Mouse (Mus musculus): ENCODE data around the gene Mrpl58. TPM values are rescaled to one million over a fixed set of nuclear protein-coding genes. Genes with fewer than 3 reads are reported as not detected.
"Not testable (repeated sequence)": the region's sequence is repeated elsewhere in the genome, so short reads cannot be mapped to it uniquely, and the experiment has no call there.

The Mrpl58 gene
- polyA plus RNA-seq, 1 experiment from 2014 or later: 194 TPM

DNA sequence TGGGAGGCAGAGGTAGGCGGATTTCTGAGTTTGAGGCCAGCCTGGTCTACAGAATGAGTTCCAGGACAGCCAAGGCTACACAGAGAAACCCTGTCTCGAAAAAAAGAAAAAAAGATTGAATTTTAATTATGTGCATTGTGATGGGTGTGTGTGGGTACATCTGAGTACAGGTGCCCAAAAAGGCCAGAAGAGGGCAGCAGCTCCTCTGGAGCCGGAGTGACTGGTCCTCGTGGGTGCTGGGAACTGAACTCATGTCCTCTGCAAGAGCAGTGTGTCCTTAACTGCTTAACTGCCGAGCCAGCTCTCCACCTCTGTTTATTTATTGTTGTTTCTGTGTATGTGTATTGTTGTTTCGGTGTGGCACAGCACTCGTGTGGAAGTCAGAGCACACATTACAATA lies 25.7 kb upstream of the Mrpl58 start:
- Histone ChIP-seq H3K27ac (ENCODE audit: low read length) (no peak overlapping the region), H3K9me3 (ENCODE audit: control insufficient read depth, low read length) (0 out of 2 replicates have a peak, but pooled peaks cover 2% of the 10 kb centered on the region), H3K36me3 (ENCODE audit: control insufficient read depth, insufficient read depth, low read length) (no peaks in the 10 kb centered on the region), H3K9ac (ENCODE audit: low read depth, low read length) (no peak overlapping the region), H3K4me2 (ENCODE audit: low read depth, low read length) (no peak overlapping the region), H3K27me3 (replicated peaks; ENCODE audit: control insufficient read depth, insufficient read depth, low read length) (peaks cover 17% of the 10 kb centered on the region; the same call in 1 of the 2 replicates), H3K4me3 (ENCODE audit: low read length) (no peak overlapping the region), H3K4me1 (ENCODE audit: control insufficient read depth, insufficient read depth, low read length) (peaks cover 18% of the 10 kb centered on the region)
- 83% methylated on average over 7 of the region's 7 CpGs for WGBS
- ATAC-seq: no peak

- 16% methylated on average over 9 of the region's 9 CpGs for WGBS
- H3K4me2 ChIP-seq (ENCODE audit: low read depth, low read length): peak overlapping the region; percentile 82
These were observed 22.3 kb upstream of the Mrpl58 start for GRCm38 (mm10) chr11:115381276-115381675.

GRCm38 (mm10) chr11:115381743-115382539 lies 21.6 kb upstream of the Mrpl58 start, which contains the start of gene Cdr2l:
Gene Cdr2l, plus strand, starts transcription at chr11:115381916.
- Histone ChIP-seq H3K4me2 (ENCODE audit: low read depth, low read length) (peak within 1 kb of the TSS; percentile 82), H3K27me3 (replicated peaks; ENCODE audit: control insufficient read depth, insufficient read depth, low read length) (no peaks in the 10 kb centered on the region), H3K4me3 (ENCODE audit: low read length) (peak within 1 kb of the TSS; percentile 78), H3K27ac (ENCODE audit: low read length) (peak within 1 kb of the TSS; percentile 83), H3K4me1 (ENCODE audit: control insufficient read depth, insufficient read depth, low read length) (peaks cover 27% of the 10 kb centered on the region), H3K36me3 (ENCODE audit: control insufficient read depth, insufficient read depth, low read length) (no peaks in the 10 kb centered on the region), H3K9me3 (ENCODE audit: control insufficient read depth, low read length) (0 out of 2 replicates have a peak, but pooled peaks cover 2% of the 10 kb centered on the region), H3K9ac (ENCODE audit: low read depth, low read length) (peak within 1 kb of the TSS; percentile 85)
- ATAC-seq: peak; percentile 96
- WGBS: 0% methylated on average over 69 of the region's 76 CpGs

More at GRCm38 (mm10) chr11:115381276-115381675, 22.3 kb upstream of the Mrpl58 start:
- H3K4me3 ChIP-seq (ENCODE audit: low read length): peak overlapping the region; percentile 78
- H3K9ac ChIP-seq (ENCODE audit: low read depth, low read length): peak overlapping the region; percentile 85
- H3K27me3 ChIP-seq (replicated peaks; ENCODE audit: control insufficient read depth, insufficient read depth, low read length): no peaks in the 10 kb centered on the region
- 0 out of 2 replicates have a peak, but pooled peaks cover 2% of the 10 kb centered on the region for H3K9me3 ChIP-seq (ENCODE audit: control insufficient read depth, low read length)
- H3K36me3 ChIP-seq (ENCODE audit: control insufficient read depth, insufficient read depth, low read length): no peaks in the 10 kb centered on the region
- peaks cover 27% of the 10 kb centered on the region for H3K4me1 ChIP-seq (ENCODE audit: control insufficient read depth, insufficient read depth, low read length)
- no peak for ATAC-seq
- peak overlapping the region; percentile 83 for H3K27ac ChIP-seq (ENCODE audit: low read length)

- H3K4me3 ChIP-seq (ENCODE audit: low read length): peak overlapping the region; percentile 78
- no peaks in the 10 kb centered on the region for H3K27me3 ChIP-seq (replicated peaks; ENCODE audit: control insufficient read depth, insufficient read depth, low read length)
- H3K36me3 ChIP-seq (ENCODE audit: control insufficient read depth, insufficient read depth, low read length): no peaks in the 10 kb centered on the region
- peak overlapping the region; percentile 85 for H3K9ac ChIP-seq (ENCODE audit: low read depth, low read length)
- no peak for ATAC-seq
- H3K27ac ChIP-seq (ENCODE audit: low read length): no peak overlapping the region
- H3K4me2 ChIP-seq (ENCODE audit: low read depth, low read length): peak overlapping the region; percentile 82
- 0 out of 2 replicates have a peak, but pooled peaks cover 1% of the 10 kb centered on the region for H3K9me3 ChIP-seq (ENCODE audit: control insufficient read depth, low read length)
- 23% methylated on average over 5 of the region's 5 CpGs for WGBS
- peaks cover 27% of the 10 kb centered on the region for H3K4me1 ChIP-seq (ENCODE audit: control insufficient read depth, insufficient read depth, low read length)
These were observed 20.7 kb upstream of the Mrpl58 start for GRCm38 (mm10) chr11:115382891-115383290.

GRCm38 (mm10) chr11:115383701-115384474 lies 19.7 kb upstream of the Mrpl58 start:
- H3K4me2 ChIP-seq (ENCODE audit: low read depth, low read length): peak overlapping the region; percentile 82
- H3K4me1 ChIP-seq (ENCODE audit: control insufficient read depth, insufficient read depth, low read length): peaks cover 27% of the 10 kb centered on the region
- peak overlapping the region; percentile 78; the same call in 1 of the 2 replicates for H3K4me3 ChIP-seq (ENCODE audit: low read length)
- no peaks in the 10 kb centered on the region for H3K36me3 ChIP-seq (ENCODE audit: control insufficient read depth, insufficient read depth, low read length)
- H3K27ac ChIP-seq (ENCODE audit: low read length): peak overlapping the region; percentile 39
- peak overlapping the region; percentile 36; the same call in 1 of the 2 replicates for H3K9ac ChIP-seq (ENCODE audit: low read depth, low read length)
- WGBS: 51% methylated on average over 16 of the region's 16 CpGs
- no peaks in the 10 kb centered on the region for H3K9me3 ChIP-seq (ENCODE audit: control insufficient read depth, low read length)
- no peaks in the 10 kb centered on the region for H3K27me3 ChIP-seq (replicated peaks; ENCODE audit: control insufficient read depth, insufficient read depth, low read length)
- no peak for ATAC-seq

DNA sequence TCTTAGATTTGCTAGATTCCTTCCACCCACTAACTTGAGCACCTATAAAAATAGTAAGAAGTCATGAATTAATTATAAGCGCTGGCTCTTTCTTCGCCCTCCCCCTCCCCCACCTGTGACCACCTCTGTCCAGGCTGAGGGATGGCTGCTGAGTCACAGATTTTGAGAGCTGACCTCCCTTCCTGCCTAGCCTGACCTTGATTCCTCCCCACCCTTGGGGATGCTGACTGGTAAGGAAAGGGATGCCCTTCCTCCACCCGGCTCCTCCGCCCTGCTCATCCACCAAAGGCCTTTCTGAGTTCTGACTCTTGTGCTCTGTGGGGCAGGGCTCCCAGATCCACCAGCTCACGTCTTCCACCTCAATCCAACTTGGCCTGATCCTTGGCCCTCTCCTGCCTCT lies 19.0 kb upstream of the Mrpl58 start:
- Histone ChIP-seq H3K27me3 (replicated peaks; ENCODE audit: control insufficient read depth, insufficient read depth, low read length) (no peaks in the 10 kb centered on the region), H3K9me3 (ENCODE audit: control insufficient read depth, low read length) (no peaks in the 10 kb centered on the region), H3K27ac (ENCODE audit: low read length) (peak overlapping the region; percentile 39; the same call in 1 of the 2 replicates), H3K36me3 (ENCODE audit: control insufficient read depth, insufficient read depth, low read length) (no peaks in the 10 kb centered on the region), H3K4me3 (ENCODE audit: low read length) (no peak overlapping the region), H3K9ac (ENCODE audit: low read depth, low read length) (no peak overlapping the region), H3K4me2 (ENCODE audit: low read depth, low read length) (0 out of 2 replicates have a peak overlapping the region, but pooled peaks have one; percentile 9), H3K4me1 (ENCODE audit: control insufficient read depth, insufficient read depth, low read length) (peaks cover 27% of the 10 kb centered on the region)
- 84% methylated on average over 5 of the region's 5 CpGs for WGBS
- no peak for ATAC-seq

DNA sequence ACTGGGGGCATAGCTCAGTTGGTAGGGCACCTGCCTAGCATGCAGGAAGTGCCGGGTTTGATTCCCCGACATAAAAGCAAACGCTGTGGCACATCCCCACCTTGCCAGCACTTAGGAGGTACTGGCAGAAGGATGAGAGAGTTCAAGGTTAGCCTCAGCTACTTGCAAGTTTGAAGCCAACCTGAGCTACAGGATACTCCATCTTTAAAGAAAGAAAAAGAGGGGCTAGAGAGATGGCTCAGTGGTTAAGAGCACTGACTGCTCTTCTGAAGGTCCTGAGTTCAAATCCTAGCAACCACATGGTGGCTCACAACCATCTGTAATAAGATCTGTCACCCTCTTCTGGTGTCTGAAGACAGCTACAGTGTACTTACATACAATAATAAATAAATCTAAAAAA lies 16.7 kb upstream of the Mrpl58 start:
- not testable (repeated sequence) for H3K27ac ChIP-seq (ENCODE audit: low read length); H3K9ac ChIP-seq (ENCODE audit: low read depth, low read length); H3K4me3 ChIP-seq (ENCODE audit: low read length); H3K4me2 ChIP-seq (ENCODE audit: low read depth, low read length); ATAC-seq; H3K36me3 ChIP-seq (ENCODE audit: control insufficient read depth, insufficient read depth, low read length); H3K9me3 ChIP-seq (ENCODE audit: control insufficient read depth, low read length); H3K27me3 ChIP-seq (replicated peaks; ENCODE audit: control insufficient read depth, insufficient read depth, low read length)
- peaks cover 20% of the 10 kb centered on the region for H3K4me1 ChIP-seq (ENCODE audit: control insufficient read depth, insufficient read depth, low read length)
- 93% methylated on average over 3 of the region's 3 CpGs for WGBS

DNA sequence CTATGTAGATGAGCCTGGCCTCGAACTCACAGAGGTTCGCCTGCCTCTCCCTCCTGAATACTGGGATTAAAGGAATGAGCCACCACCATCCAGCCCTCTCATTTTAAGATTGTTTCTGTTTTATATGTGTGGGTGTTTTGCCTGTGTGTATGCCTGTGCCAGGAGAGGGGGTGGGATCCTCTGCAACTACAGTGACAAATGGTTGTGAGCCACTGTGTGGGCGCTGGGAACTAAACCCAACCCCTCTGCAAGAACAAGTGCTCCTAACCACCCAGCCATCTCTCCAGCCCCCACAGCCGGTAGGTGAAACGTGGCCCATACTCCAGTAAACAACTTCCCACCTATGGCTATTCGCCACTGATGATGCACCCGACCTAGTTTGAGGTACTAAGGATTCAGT lies 12.2 kb upstream of the Mrpl58 start:
- H3K27me3 ChIP-seq (replicated peaks; ENCODE audit: control insufficient read depth, insufficient read depth, low read length): no peaks in the 10 kb centered on the region
- 92% methylated on average over 7 of the region's 7 CpGs for WGBS
- H3K4me2 ChIP-seq (ENCODE audit: low read depth, low read length): no peak overlapping the region
- peaks cover 4% of the 10 kb centered on the region; the same call in 1 of the 2 replicates for H3K36me3 ChIP-seq (ENCODE audit: control insufficient read depth, insufficient read depth, low read length)
- H3K27ac ChIP-seq (ENCODE audit: low read length): no peak overlapping the region
- H3K9me3 ChIP-seq (ENCODE audit: control insufficient read depth, low read length): no peaks in the 10 kb centered on the region
- no peaks in the 10 kb centered on the region for H3K4me1 ChIP-seq (ENCODE audit: control insufficient read depth, insufficient read depth, low read length)
- no peak for ATAC-seq
- no peak overlapping the region for H3K9ac ChIP-seq (ENCODE audit: low read depth, low read length)
- no peak overlapping the region for H3K4me3 ChIP-seq (ENCODE audit: low read length)

Data from intestine, embryonic 16.5 days (tissue).